Mouse (Mus musculus): ENCODE measurements around the gene Foxa2. TPM values are rescaled to one million over a fixed set of nuclear protein-coding genes. Genes with fewer than 3 reads are reported as not detected.

Foxa2 gene
- polyA plus RNA-seq, 3 experiments from 2014 or later, result not detected

DNA sequence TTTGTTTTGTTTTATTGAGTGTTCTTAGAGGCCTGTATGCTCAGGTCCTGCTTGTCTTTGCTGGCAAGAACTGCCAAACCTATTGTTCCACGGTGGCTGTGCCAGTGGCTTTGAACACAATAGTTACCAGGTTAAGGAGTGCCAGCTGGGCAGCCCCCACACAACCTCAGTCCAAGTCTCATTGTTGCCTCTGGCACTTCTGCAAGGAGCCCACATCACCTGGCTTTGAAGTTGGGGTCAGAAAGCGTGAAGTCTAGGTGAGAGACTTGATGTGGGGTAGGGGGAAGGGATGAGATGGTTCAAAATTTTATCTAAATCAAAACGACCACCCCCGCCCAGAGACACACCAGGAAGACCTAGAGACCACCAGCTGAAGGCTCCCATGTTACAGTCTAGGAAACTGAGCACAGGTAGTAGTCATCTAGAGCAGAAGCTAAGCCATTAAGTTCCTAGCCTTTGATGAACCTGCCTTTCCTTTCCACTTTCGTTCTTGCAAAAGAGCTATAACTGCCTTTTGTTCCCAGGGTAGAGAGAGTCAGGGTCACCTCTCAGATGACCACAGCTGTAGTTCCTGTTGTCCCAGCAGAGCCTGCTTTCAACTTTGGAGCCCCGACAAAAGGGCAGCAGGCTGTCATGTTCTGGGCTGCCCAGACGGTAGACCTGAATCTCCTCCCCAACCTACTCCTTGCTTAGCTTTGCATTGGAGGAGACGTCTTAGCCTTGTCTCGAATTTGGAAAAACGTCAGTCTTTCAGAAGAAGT lies 48.4 kb downstream of the Foxa2 start:
- ATAC-seq, result no peak

DNA sequence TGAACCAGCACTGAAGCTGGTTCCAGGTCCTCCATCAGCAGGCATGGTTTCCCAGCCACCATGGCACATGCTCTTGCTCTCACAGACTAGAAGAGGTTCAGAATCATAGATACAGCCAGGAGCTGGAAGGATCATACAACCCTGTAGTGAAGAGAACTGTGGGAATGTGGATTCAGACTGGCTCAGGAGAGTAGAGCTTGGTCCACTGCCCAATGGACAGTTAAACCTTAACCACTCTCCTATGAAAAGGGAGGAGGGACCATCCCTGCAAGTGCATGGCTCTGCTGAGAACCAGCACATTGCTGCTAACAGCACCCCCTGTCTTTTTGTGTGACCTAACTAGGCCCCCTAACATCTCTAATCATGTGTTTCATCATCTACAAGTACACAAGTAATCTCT lies 50.0 kb downstream of the Foxa2 start:
- ATAC-seq, result no peak

- no peak for ATAC-seq
These were observed 52.9 kb downstream of the Foxa2 start for GRCm38 (mm10) chr2:147993821-147994220.

DNA sequence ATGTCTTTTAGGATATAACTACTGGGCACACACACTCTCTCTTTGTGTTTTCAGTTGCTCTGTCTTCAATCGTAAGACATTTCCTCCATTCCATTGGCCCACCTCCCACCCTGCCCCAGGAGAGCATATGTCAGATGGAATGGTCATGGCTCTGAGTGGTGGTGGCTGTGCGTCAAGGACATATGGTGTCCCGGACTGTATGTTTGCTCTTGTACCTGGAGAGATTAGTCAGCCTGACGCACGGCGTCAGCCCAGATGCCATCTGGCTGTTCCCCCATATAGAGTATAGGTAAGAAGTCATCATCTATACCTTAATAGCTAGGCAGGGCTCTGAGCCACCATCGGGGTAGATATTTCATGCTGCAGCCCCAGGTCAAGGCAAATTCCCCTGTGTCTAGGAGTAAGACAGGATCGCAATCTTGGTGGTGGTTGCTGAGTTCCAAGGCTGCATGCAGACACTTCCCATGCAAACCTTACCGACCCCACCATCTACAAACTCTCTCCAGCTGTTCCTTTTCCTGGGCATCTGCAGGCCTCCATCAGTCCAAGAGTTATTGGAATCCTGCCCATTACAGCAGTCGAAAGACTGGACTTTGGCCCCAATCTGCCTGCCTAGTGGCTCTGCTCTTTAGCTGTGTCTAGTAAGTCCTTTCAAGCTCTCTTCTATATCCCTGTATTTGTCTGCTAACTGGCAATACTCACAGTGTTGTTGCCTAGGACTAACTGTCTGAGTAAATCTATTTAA lies 53.7 kb downstream of the Foxa2 start:
- no peak for ATAC-seq
